ENCODE assay signal across 25 mouse cellular contexts in genomic region chr14:33811241-33811640, GRCm38 (mm10).
A peak's percentile ranks its signal among the peaks of the same experiment; 100 is the strongest.
DNase-seq lines count a peak whose midpoint lies in the region; ATAC-seq and TF ChIP-seq lines count a peak whose summit lies in the region.
"Had no signal": no experiment of that assay in that cellular context is flagged by ENCODE, and none has a peak within 500 bp of the region (broad histone marks: within the 10 kb centered on the region; RNA-seq: fewer than 3 reads in every experiment).

No protein-coding gene starts in this region.

- WGBS in lung, postnatal 0 days = 62% methylated on average over 3 of the region's 3 CpGs
- WGBS in midbrain, embryonic 16.5 days = 52% methylated on average over 3 of the region's 3 CpGs
- WGBS in midbrain, embryonic 10.5 days = 69% methylated on average over 3 of the region's 3 CpGs

- no peak for TF ChIP-seq CTCF in lung, postnatal 0 days (IDR thresholded peaks at IDR 0.05)
- no peak for TF ChIP-seq CTCF in testis, adult 2 months (IDR thresholded peaks at IDR 0.05; ENCODE audit: control insufficient read depth, insufficient read depth, insufficient replicate concordance, low read depth, low read length)

- H3K27ac ChIP-seq in lung, postnatal 0 days (ENCODE audit: low read length) = no peak overlapping the region
- H3K27ac ChIP-seq in midbrain, embryonic 16.5 days (ENCODE audit: low read length) = no peak overlapping the region
- no peak overlapping the region for H3K27ac ChIP-seq in midbrain, embryonic 10.5 days (replicated peaks)
- H3K27ac ChIP-seq in testis, adult 2 months (ENCODE audit: control insufficient read depth, insufficient read depth, low read depth, low read length) = no peak overlapping the region
- H3K27ac ChIP-seq: embryonic facial prominence, embryonic 10.5 days; embryonic facial prominence, embryonic 12.5 days; forebrain, embryonic 13.5 days had no signal

- H3K9ac ChIP-seq in lung, postnatal 0 days (replicated peaks; ENCODE audit: low read depth) = no peak overlapping the region
- no peak overlapping the region for H3K9ac ChIP-seq in midbrain, embryonic 16.5 days (ENCODE audit: low read depth, low read length)
- H3K9ac ChIP-seq: embryonic facial prominence, embryonic 12.5 days; forebrain, embryonic 13.5 days had no signal

- TF ChIP-seq EP300 in lung, postnatal 0 days (IDR thresholded peaks at IDR 0.05) = no peak

- no peak for TF ChIP-seq POLR2A in testis, adult 2 months (IDR thresholded peaks at IDR 0.05; ENCODE audit: control insufficient read depth, low read depth, low read length)

- H3K4me3 ChIP-seq in lung, postnatal 0 days (ENCODE audit: low read depth, low read length) = no peak overlapping the region
- H3K4me3 ChIP-seq in midbrain, embryonic 16.5 days (ENCODE audit: low read depth, low read length) = no peak overlapping the region
- no peak overlapping the region for H3K4me3 ChIP-seq in midbrain, embryonic 10.5 days
- H3K4me3 ChIP-seq in testis, adult 2 months (ENCODE audit: control insufficient read depth, low read depth, low read length) = peak overlapping the region; percentile 82
- H3K4me3 ChIP-seq: embryonic facial prominence, embryonic 10.5 days; embryonic facial prominence, embryonic 12.5 days; forebrain, embryonic 13.5 days had no signal

- intact Hi-C loops in heart, postnatal 14 days (cut with DNase I) = no loop called here

- ATAC-seq in lung, postnatal 0 days = no peak
- ATAC-seq in midbrain, embryonic 16.5 days = peak; percentile 28; the same call in 1 of the 2 replicates
- ATAC-seq: activated CD4-positive, CD25-positive, alpha-beta regulatory T cell, adult 4 months; CD4-positive, CD25-positive, alpha-beta regulatory T cell, adult 4 months; forebrain, embryonic 13.5 days; Patski had no signal

- H3K4me2 ChIP-seq in lung, postnatal 0 days (replicated peaks; ENCODE audit: low read depth, low read length) = no peak overlapping the region
- no peak overlapping the region for H3K4me2 ChIP-seq in midbrain, embryonic 16.5 days (ENCODE audit: low read length)
- H3K4me2 ChIP-seq: embryonic facial prominence, embryonic 12.5 days; forebrain, embryonic 13.5 days had no signal

- H3K36me3 ChIP-seq in lung, postnatal 0 days (ENCODE audit: insufficient read depth, low read length) = no peaks in the 10 kb centered on the region
- H3K36me3 ChIP-seq in midbrain, embryonic 16.5 days (ENCODE audit: control insufficient read depth, insufficient read depth, low read length) = no peaks in the 10 kb centered on the region
- H3K36me3 ChIP-seq in midbrain, embryonic 10.5 days = no peaks in the 10 kb centered on the region
- H3K36me3 ChIP-seq in testis, adult 2 months (ENCODE audit: control insufficient read depth, insufficient read depth, low read length) = no peaks in the 10 kb centered on the region
- H3K36me3 ChIP-seq: embryonic facial prominence, embryonic 10.5 days; embryonic facial prominence, embryonic 12.5 days; G1E had no signal

- peaks cover 9% of the 10 kb centered on the region; the same call in 1 of the 2 replicates for H3K4me1 ChIP-seq in lung, postnatal 0 days (ENCODE audit: insufficient read depth, low read depth, low read length)
- no peaks in the 10 kb centered on the region for H3K4me1 ChIP-seq in midbrain, embryonic 16.5 days (ENCODE audit: control insufficient read depth, insufficient read depth, low read length)
- no peaks in the 10 kb centered on the region for H3K4me1 ChIP-seq in midbrain, embryonic 10.5 days
- H3K4me1 ChIP-seq in testis, adult 2 months (ENCODE audit: control insufficient read depth, insufficient read depth, low read length) = peaks cover 14% of the 10 kb centered on the region

- peak; percentile 65 for DNase-seq in heart, adult 11 months
- no peak for DNase-seq in heart, postnatal 14 days
- peak; percentile 15 for DNase-seq in lung, postnatal 0 days (ENCODE audit: low spot score)
- DNase-seq in lung, postnatal 36 days = no peak
- no peak for DNase-seq in midbrain, embryonic 10.5 days (ENCODE audit: low spot score)
- no peak for DNase-seq in testis, postnatal 10 days (ENCODE audit: low spot score)
- DNase-seq: adrenal gland, adult 8-10 months; adrenal gland, postnatal 14 days; adrenal gland, postnatal 36 days; B cell, adult 2 months; cerebellum, adult 11-12 months; cerebellum, adult 2 months; cerebellum, adult 9-10 months; cerebellum, postnatal 10 days; cerebellum, postnatal 25 days had no signal

- H3K27me3 ChIP-seq in lung, postnatal 0 days (replicated peaks; ENCODE audit: insufficient read depth, low read length) = no peaks in the 10 kb centered on the region
- H3K27me3 ChIP-seq in midbrain, embryonic 16.5 days (ENCODE audit: control insufficient read depth, insufficient read depth, low read depth, low read length) = no peaks in the 10 kb centered on the region
- H3K27me3 ChIP-seq in midbrain, embryonic 10.5 days (ENCODE audit: low read depth, poor library complexity, severe bottlenecking) = no peaks in the 10 kb centered on the region
- no peaks in the 10 kb centered on the region for H3K27me3 ChIP-seq in testis, adult 2 months (ENCODE audit: control insufficient read depth, insufficient read depth, low read length)
- H3K27me3 ChIP-seq: CH12.LX; embryonic facial prominence, embryonic 12.5 days; forebrain, embryonic 13.5 days had no signal

- no peaks in the 10 kb centered on the region for H3K9me3 ChIP-seq in lung, postnatal 0 days (ENCODE audit: low read length)
- H3K9me3 ChIP-seq in midbrain, embryonic 16.5 days (replicated peaks; ENCODE audit: control insufficient read depth, low read length, poor library complexity, severe bottlenecking) = no peaks in the 10 kb centered on the region
- no peaks in the 10 kb centered on the region for H3K9me3 ChIP-seq in midbrain, embryonic 10.5 days (replicated peaks)
- H3K9me3 ChIP-seq: embryonic facial prominence, embryonic 10.5 days; embryonic facial prominence, embryonic 12.5 days; forebrain, embryonic 13.5 days had no signal

Comparison
In these comparisons a context has a peak if more than half of its experiments do, and no peak if none do; other contexts are left out.
1. DNase-seq: peak in heart, adult 11 months (single experiment) and lung, postnatal 0 days (single experiment); none in heart, postnatal 14 days (0 of 2), lung, postnatal 36 days (single experiment), midbrain, embryonic 10.5 days (single experiment) and testis, postnatal 10 days (single experiment).